Mouse (Mus musculus) adrenal gland, postnatal 14 days (tissue): ENCODE measurements around the gene Scrg1. TPM values are rescaled to one million over a fixed set of nuclear protein-coding genes. Genes with fewer than 3 reads are reported as not detected.
"Not testable (repeated sequence)": the region's sequence is repeated elsewhere in the genome, so short reads cannot be mapped to it uniquely, and the experiment has no call there.

Experiments
- DNase-seq: peaks from one replicate; pipeline ENCODE4 v3.0.0; 2021; ENCODE audit warnings: mixed read lengths
- total RNA-seq: library from RNA; stranded (reverse); gene quantifications from 2 replicates; pipeline ENCODE4 v1.2.3, GENCODE M21; 2021

The Scrg1 gene
- total RNA-seq, 1 experiment from 2014 or later, result 0.52 TPM

GRCm38 (mm10) chr8:57457152-57457551 lies 1.4 kb downstream of the Scrg1 start:
- DNase-seq, result no peak

- peak; percentile 46 for DNase-seq
Observed at GRCm38 (mm10) chr8:57457942-57458341, 2.2 kb downstream of the Scrg1 start.

GRCm38 (mm10) chr8:57462839-57463238 lies 7.1 kb downstream of the Scrg1 start:
- DNase-seq, result no peak

- no peak for DNase-seq
Observed at GRCm38 (mm10) chr8:57463757-57464156, 8.0 kb downstream of the Scrg1 start.

GRCm38 (mm10) chr8:57468624-57469023 lies 12.9 kb downstream of the Scrg1 start:
- DNase-seq, result peak; percentile 87

GRCm38 (mm10) chr8:57470863-57471262 lies 15.1 kb downstream of the Scrg1 start:
- DNase-seq, result no peak

- no peak for DNase-seq
Observed at GRCm38 (mm10) chr8:57473751-57474150, 18.0 kb downstream of the Scrg1 start.

GRCm38 (mm10) chr8:57478406-57478805 lies 22.7 kb downstream of the Scrg1 start:
- DNase-seq, result no peak

GRCm38 (mm10) chr8:57479700-57480099 lies 24.0 kb downstream of the Scrg1 start:
- DNase-seq, result no peak

- DNase-seq, result no peak
Observed at GRCm38 (mm10) chr8:57480606-57481005, 24.9 kb downstream of the Scrg1 start.

GRCm38 (mm10) chr8:57486491-57487440 lies 31.0 kb downstream of the Scrg1 start:
- DNase-seq, result peak; percentile 59

- peak; percentile 99 for DNase-seq
Observed at GRCm38 (mm10) chr8:57487441-57488155, 31.9 kb downstream of the Scrg1 start, which contains the start of gene Sap30. TSS of gene Sap30 (minus strand) at chr8:57487860.

GRCm38 (mm10) chr8:57488312-57488765 lies 32.6 kb downstream of the Scrg1 start:
- DNase-seq, result peak; percentile 75

GRCm38 (mm10) chr8:57489366-57489765 lies 33.6 kb downstream of the Scrg1 start:
- no peak for DNase-seq

- DNase-seq, result no peak
Observed at GRCm38 (mm10) chr8:57489896-57490295, 34.2 kb downstream of the Scrg1 start.

- DNase-seq, result no peak
Observed at GRCm38 (mm10) chr8:57491873-57492272, 36.1 kb downstream of the Scrg1 start.

- no peak for DNase-seq
Observed at GRCm38 (mm10) chr8:57498494-57498846, 42.7 kb downstream of the Scrg1 start.

GRCm38 (mm10) chr8:57498847-57499511 lies 43.3 kb downstream of the Scrg1 start:
- DNase-seq, result peak; percentile 73

GRCm38 (mm10) chr8:57503641-57504040 lies 47.9 kb downstream of the Scrg1 start:
- DNase-seq, result peak; percentile 73

GRCm38 (mm10) chr8:57505500-57505899 lies 49.8 kb downstream of the Scrg1 start:
- not testable (repeated sequence) for DNase-seq

GRCm38 (mm10) chr8:57507556-57508063 lies 51.9 kb downstream of the Scrg1 start:
- no peak for DNase-seq

GRCm38 (mm10) chr8:57508657-57509056 lies 52.9 kb downstream of the Scrg1 start:
- DNase-seq, result no peak
